Mouse (Mus musculus): ENCODE results near the gene Itpkc. TPM values are rescaled to one million over a fixed set of nuclear protein-coding genes. Genes with fewer than 3 reads are reported as not detected.

Gene Itpkc
- polyA plus RNA-seq, 1 experiment, result 4.1 TPM

- peaks cover 11% of the 10 kb centered on the region for H3K4me1 ChIP-seq (ENCODE audit: control insufficient read depth, insufficient read depth, low read length)
- peak within 1 kb of the TSS; percentile 100 for H3K4me3 ChIP-seq (ENCODE audit: control insufficient read depth, low read depth, low read length)
- H3K27me3 ChIP-seq (ENCODE audit: control insufficient read depth, insufficient read depth, low read length), result no peaks in the 10 kb centered on the region
- peak within 1 kb of the TSS; percentile 99 for H3K27ac ChIP-seq (ENCODE audit: control insufficient read depth, insufficient read depth, low read depth, low read length)
- TF ChIP-seq CTCF (IDR thresholded peaks at IDR 0.05; ENCODE audit: control insufficient read depth, insufficient read depth, insufficient replicate concordance, low read depth, low read length) (no peak), POLR2A (IDR thresholded peaks at IDR 0.05; ENCODE audit: control insufficient read depth, low read depth, low read length) (peak; percentile 79)
- peaks cover 6% of the 10 kb centered on the region for H3K36me3 ChIP-seq (ENCODE audit: control insufficient read depth, insufficient read depth, low read length)
Observed at GRCm38 (mm10) chr7:27195681-27196611, 32.5 kb downstream of the Itpkc start, which contains the start of the genes BC024978 and Snrpa. Gene BC024978 (plus strand): TSS chr7:27195781. Gene Snrpa (minus strand): TSS chr7:27196271.

- H3K36me3 ChIP-seq (ENCODE audit: control insufficient read depth, insufficient read depth, low read length), result peaks cover 9% of the 10 kb centered on the region
- peaks cover 11% of the 10 kb centered on the region for H3K4me1 ChIP-seq (ENCODE audit: control insufficient read depth, insufficient read depth, low read length)
- H3K4me3 ChIP-seq (ENCODE audit: control insufficient read depth, low read depth, low read length), result peak overlapping the region; percentile 35
- H3K27ac ChIP-seq (ENCODE audit: control insufficient read depth, insufficient read depth, low read depth, low read length), result no peak overlapping the region; the same call in 1 of the 2 replicates
- no peaks in the 10 kb centered on the region for H3K27me3 ChIP-seq (ENCODE audit: control insufficient read depth, insufficient read depth, low read length)
- TF ChIP-seq CTCF (IDR thresholded peaks at IDR 0.05; ENCODE audit: control insufficient read depth, insufficient read depth, insufficient replicate concordance, low read depth, low read length) (no peak), POLR2A (IDR thresholded peaks at IDR 0.05; ENCODE audit: control insufficient read depth, low read depth, low read length) (no peak)
Observed at GRCm38 (mm10) chr7:27193731-27194130, 34.7 kb downstream of the Itpkc start.

- Histone ChIP-seq H3K27ac (ENCODE audit: control insufficient read depth, insufficient read depth, low read depth, low read length) (no peak overlapping the region), H3K4me3 (ENCODE audit: control insufficient read depth, low read depth, low read length) (peak overlapping the region; percentile 17), H3K27me3 (ENCODE audit: control insufficient read depth, insufficient read depth, low read length) (no peaks in the 10 kb centered on the region), H3K36me3 (ENCODE audit: control insufficient read depth, insufficient read depth, low read length) (peaks cover 11% of the 10 kb centered on the region), H3K4me1 (ENCODE audit: control insufficient read depth, insufficient read depth, low read length) (peaks cover 9% of the 10 kb centered on the region)
- TF ChIP-seq CTCF (IDR thresholded peaks at IDR 0.05; ENCODE audit: control insufficient read depth, insufficient read depth, insufficient replicate concordance, low read depth, low read length) (no peak), POLR2A (IDR thresholded peaks at IDR 0.05; ENCODE audit: control insufficient read depth, low read depth, low read length) (no peak)
Observed at GRCm38 (mm10) chr7:27192434-27192833, 36.0 kb downstream of the Itpkc start.

GRCm38 (mm10) chr7:27189271-27189931 is 39.1 kb downstream of the Itpkc start:
- TF ChIP-seq POLR2A (IDR thresholded peaks at IDR 0.05; ENCODE audit: control insufficient read depth, low read depth, low read length) (no peak), CTCF (IDR thresholded peaks at IDR 0.05; ENCODE audit: control insufficient read depth, insufficient read depth, insufficient replicate concordance, low read depth, low read length) (peak; percentile 17; the same call in 1 of the 2 replicates)
- H3K4me1 ChIP-seq (ENCODE audit: control insufficient read depth, insufficient read depth, low read length), result peaks cover 3% of the 10 kb centered on the region
- H3K36me3 ChIP-seq (ENCODE audit: control insufficient read depth, insufficient read depth, low read length), result peaks cover 9% of the 10 kb centered on the region; the same call in 1 of the 2 replicates
- H3K27me3 ChIP-seq (ENCODE audit: control insufficient read depth, insufficient read depth, low read length), result no peaks in the 10 kb centered on the region
- no peak overlapping the region for H3K27ac ChIP-seq (ENCODE audit: control insufficient read depth, insufficient read depth, low read depth, low read length)
- no peak overlapping the region for H3K4me3 ChIP-seq (ENCODE audit: control insufficient read depth, low read depth, low read length)

GRCm38 (mm10) chr7:27185986-27186385 is 42.5 kb downstream of the Itpkc start:
- H3K4me3 ChIP-seq (ENCODE audit: control insufficient read depth, low read depth, low read length), result no peak overlapping the region
- H3K4me1 ChIP-seq (ENCODE audit: control insufficient read depth, insufficient read depth, low read length), result no peaks in the 10 kb centered on the region; the same call in 1 of the 2 replicates
- H3K27ac ChIP-seq (ENCODE audit: control insufficient read depth, insufficient read depth, low read depth, low read length), result no peak overlapping the region
- peaks cover 5% of the 10 kb centered on the region; the same call in 1 of the 2 replicates for H3K36me3 ChIP-seq (ENCODE audit: control insufficient read depth, insufficient read depth, low read length)
- TF ChIP-seq POLR2A (IDR thresholded peaks at IDR 0.05; ENCODE audit: control insufficient read depth, low read depth, low read length) (no peak), CTCF (IDR thresholded peaks at IDR 0.05; ENCODE audit: control insufficient read depth, insufficient read depth, insufficient replicate concordance, low read depth, low read length) (no peak)
- H3K27me3 ChIP-seq (ENCODE audit: control insufficient read depth, insufficient read depth, low read length), result no peaks in the 10 kb centered on the region

GRCm38 (mm10) chr7:27184964-27185363 is 43.5 kb downstream of the Itpkc start:
- TF ChIP-seq CTCF (IDR thresholded peaks at IDR 0.05; ENCODE audit: control insufficient read depth, insufficient read depth, insufficient replicate concordance, low read depth, low read length) (peak; percentile 75; the same call in 1 of the 2 replicates), POLR2A (IDR thresholded peaks at IDR 0.05; ENCODE audit: control insufficient read depth, low read depth, low read length) (no peak)
- Histone ChIP-seq H3K27me3 (ENCODE audit: control insufficient read depth, insufficient read depth, low read length) (no peaks in the 10 kb centered on the region), H3K4me1 (ENCODE audit: control insufficient read depth, insufficient read depth, low read length) (peaks cover 4% of the 10 kb centered on the region), H3K4me3 (ENCODE audit: control insufficient read depth, low read depth, low read length) (no peak overlapping the region), H3K36me3 (ENCODE audit: control insufficient read depth, insufficient read depth, low read length) (peaks cover 4% of the 10 kb centered on the region; the same call in 1 of the 2 replicates), H3K27ac (ENCODE audit: control insufficient read depth, insufficient read depth, low read depth, low read length) (no peak overlapping the region)

- no peak overlapping the region for H3K4me3 ChIP-seq (ENCODE audit: control insufficient read depth, low read depth, low read length)
- no peak overlapping the region for H3K27ac ChIP-seq (ENCODE audit: control insufficient read depth, insufficient read depth, low read depth, low read length)
- H3K4me1 ChIP-seq (ENCODE audit: control insufficient read depth, insufficient read depth, low read length), result peaks cover 10% of the 10 kb centered on the region
- TF ChIP-seq CTCF (IDR thresholded peaks at IDR 0.05; ENCODE audit: control insufficient read depth, insufficient read depth, insufficient replicate concordance, low read depth, low read length), result no peak
- no peak for TF ChIP-seq POLR2A (IDR thresholded peaks at IDR 0.05; ENCODE audit: control insufficient read depth, low read depth, low read length)
- H3K36me3 ChIP-seq (ENCODE audit: control insufficient read depth, insufficient read depth, low read length), result no peaks in the 10 kb centered on the region
- no peaks in the 10 kb centered on the region for H3K27me3 ChIP-seq (ENCODE audit: control insufficient read depth, insufficient read depth, low read length)
Observed at GRCm38 (mm10) chr7:27182498-27182897, 46.0 kb downstream of the Itpkc start.
